Mouse (Mus musculus): ENCODE results near the gene Sec14l1.

GRCm38 (mm10) chr11:117158343-117158742, 43.4 kb downstream of the Sec14l1 start:
- TF ChIP-seq EP300 (IDR thresholded peaks at IDR 0.05; ENCODE audit: low read depth) (no peak), CTCF (IDR thresholded peaks at IDR 0.05; ENCODE audit: low read depth) (no peak)

Measured in liver, postnatal 0 days (tissue).